Mouse (Mus musculus): ENCODE results near the gene Gm12666. TPM values are rescaled to one million over a fixed set of nuclear protein-coding genes. Genes with fewer than 3 reads are reported as not detected.
"Not testable (repeated sequence)": the region's sequence is repeated elsewhere in the genome, so short reads cannot be mapped to it uniquely, and the experiment has no call there.

Gm12666 gene
- 1 to 10 TPM; 1.9 to 2.3 TPM for total RNA-seq (2021)
- long read RNA-seq, experiment 1 = 0 reads
- long read RNA-seq, experiment 2 = 0 reads

GRCm38 (mm10) chr4:92191649-92192048 is at the start of gene Gm12666:
Gene Gm12666 (minus strand): TSS chr4:92191749.
- H3K4me3 ChIP-seq; H3K27ac ChIP-seq; intact Hi-C loops (cut with DNase I); DNase-seq (ENCODE audit: extremely low spot score in 1 of 2, low spot score in 2 of 2): not testable (repeated sequence)

GRCm38 (mm10) chr4:92226326-92226725 is 34.8 kb upstream of the Gm12666 start:
- no peak; the same call in none of the 2 replicates for TF ChIP-seq CTCF (IDR thresholded peaks at IDR 0.05)
- intact Hi-C loops (cut with DNase I) = no loop called here
- H3K27ac ChIP-seq = no peak overlapping the region
- no peak for DNase-seq (ENCODE audit: extremely low spot score in 1 of 2, low spot score in 2 of 2)
- no peak overlapping the region for H3K4me3 ChIP-seq

- Histone ChIP-seq H3K27ac (no peak overlapping the region), H3K4me3 (no peak overlapping the region)
- DNase-seq (ENCODE audit: extremely low spot score in 1 of 2, low spot score in 2 of 2) = no peak
- no peak for TF ChIP-seq CTCF (IDR thresholded peaks at IDR 0.05)
- intact Hi-C loops (cut with DNase I) = no loop called here
Observed at GRCm38 (mm10) chr4:92216286-92216685, 24.7 kb upstream of the Gm12666 start.

GRCm38 (mm10) chr4:92152646-92153045 is 38.9 kb downstream of the Gm12666 start:
- H3K4me3 ChIP-seq = no peak overlapping the region
- H3K27ac ChIP-seq = no peak overlapping the region
- intact Hi-C loops (cut with DNase I) = no loop called here
- DNase-seq (ENCODE audit: extremely low spot score in 1 of 2, low spot score in 2 of 2) = no peak
- no peak for TF ChIP-seq CTCF (IDR thresholded peaks at IDR 0.05)

- no peak for TF ChIP-seq CTCF (IDR thresholded peaks at IDR 0.05)
- Histone ChIP-seq H3K27ac (no peak within 1 kb of the TSS), H3K4me3 (no peak within 1 kb of the TSS)
- intact Hi-C loops (cut with DNase I) = no loop called here
- no peak for DNase-seq (ENCODE audit: extremely low spot score in 1 of 2, low spot score in 2 of 2)
Observed at GRCm38 (mm10) chr4:92147134-92147533, 44.4 kb downstream of the Gm12666 start, which contains the start of gene Izumo3. Gene Izumo3 (minus strand): TSS chr4:92147234.

Other genes starting within 250 kb of the Gm12666 start
- not detected for gene Izumo3, start 44.5 kb downstream of the Gm12666 start, total RNA-seq (2021)